Mouse (Mus musculus) CH12.LX (cell line): Measurements from ENCODE around the gene Clstn1. TPM values are rescaled to one million over a fixed set of nuclear protein-coding genes. Genes with fewer than 3 reads are reported as not detected.

Experiments
- DNase-seq: peaks from one replicate; pipeline ENCODE4 v3.0.0-alpha.2; 2013; ENCODE audit errors: extremely low read depth
- H3K27ac ChIP-seq: 2 replicates; pipeline ENCODE4 v1.5.1; 2012; ENCODE audit warnings: low read depth, mild to moderate bottlenecking, control low read depth, moderate library complexity; ENCODE audit not compliant: insufficient read depth
- H3K27me3 ChIP-seq: replicated peaks from 2 replicates; pipeline ENCODE3; 2012; ENCODE audit warnings: inconsistent platforms
- H3K36me3 ChIP-seq, 2 experiments: replicated peaks in 1 of 2; 2 replicates each; pipeline versions ENCODE3 to v1.6.1; 2012; ENCODE audit warnings: inconsistent platforms in 1 of 2, low read length in 1 of 2, mild to moderate bottlenecking in 1 of 2, mixed read lengths in 1 of 2, moderate library complexity in 1 of 2; ENCODE audit not compliant: control insufficient read depth in 1 of 2, insufficient read depth in 1 of 2
- H3K4me1 ChIP-seq, 2 experiments: 2 replicates each; pipeline ENCODE4 v1.6.1; 2012; ENCODE audit warnings: inconsistent platforms in 1 of 2, moderate library complexity in 1 of 2; ENCODE audit not compliant: insufficient read depth in 2 of 2, control insufficient read depth in 1 of 2
- H3K4me2 ChIP-seq: 2 replicates; pipeline ENCODE4 v1.6.1; 2012; ENCODE audit warnings: low read depth, mild to moderate bottlenecking, control low read depth; ENCODE audit not compliant: poor library complexity, insufficient read depth, severe bottlenecking
- H3K4me3 ChIP-seq, 3 experiments: fragments of 150-350 bp in 1 of 3; sonication (generic) in 1 of 3; replicated peaks in 1 of 3; 2 replicates each; pipeline versions ENCODE3 to v1.5.1; 2011 to 2012; ENCODE audit warnings: low read depth in 2 of 3, low read length in 2 of 3, mild to moderate bottlenecking in 2 of 3, moderate library complexity in 2 of 3, control low read depth in 1 of 3, improper control_type of control experiment in 1 of 3, inconsistent platforms in 1 of 3, mixed read lengths in 1 of 3; ENCODE audit not compliant: poor library complexity in 1 of 3
- H3K79me2 ChIP-seq: replicated peaks from 2 replicates; pipeline ENCODE4 v1.6.1; 2012; ENCODE audit warnings: mild to moderate bottlenecking, moderate library complexity; ENCODE audit not compliant: control insufficient read depth, poor library complexity, insufficient read depth, severe bottlenecking; ENCODE audit errors: extremely low read depth
- H3K9ac ChIP-seq: 2 replicates; pipeline ENCODE4 v1.6.1; 2012; ENCODE audit warnings: low read depth, mild to moderate bottlenecking, control low read depth, moderate library complexity; ENCODE audit not compliant: insufficient read depth
- H3K9me3 ChIP-seq: replicated peaks from 2 replicates; pipeline ENCODE3; 2012; ENCODE audit warnings: low read length, inconsistent platforms, mixed read lengths
- BHLHE40 ChIP-seq: IDR thresholded peaks from 2 replicates; pipeline ENCODE4 v1.6.1; 2011; ENCODE audit warnings: mild to moderate bottlenecking, low read depth, low read length, improper control_type of control experiment
- CTCF ChIP-seq, 2 experiments: IDR thresholded peaks in 1 of 2; conservative IDR thresholded peaks in 1 of 2; 2 replicates each; pipeline ENCODE4 v1.5.1; 2011 to 2012; ENCODE audit warnings: low read depth in 2 of 2, low read length in 2 of 2, improper control_type of control experiment in 1 of 2, inconsistent platforms in 1 of 2, mild to moderate bottlenecking in 1 of 2, moderate library complexity in 1 of 2
- E2F4 ChIP-seq: IDR thresholded peaks from 2 replicates; pipeline ENCODE4 v1.6.1; 2011; ENCODE audit warnings: low read depth, low read length, improper control_type of control experiment; ENCODE audit not compliant: insufficient replicate concordance
- ELF1 ChIP-seq: IDR thresholded peaks from 2 replicates; pipeline ENCODE4 v1.6.1; 2014; ENCODE audit warnings: low read depth, mild to moderate bottlenecking, inconsistent platforms, low read length, improper control_type of control experiment
- EP300 ChIP-seq: IDR thresholded peaks from 2 replicates; pipeline ENCODE4 v1.6.1; 2011; ENCODE audit warnings: low read length, improper control_type of control experiment
- ETS1 ChIP-seq: conservative IDR thresholded peaks from 2 replicates; pipeline ENCODE4 v1.6.1; 2012; ENCODE audit warnings: low read depth, mild to moderate bottlenecking, inconsistent platforms, low read length, improper control_type of control experiment, moderate library complexity
- GABPA ChIP-seq: IDR thresholded peaks from 2 replicates; pipeline ENCODE4 v1.6.1; 2012; ENCODE audit warnings: low read depth, low read length, improper control_type of control experiment, inconsistent platforms; ENCODE audit not compliant: insufficient replicate concordance
- HCFC1 ChIP-seq: IDR thresholded peaks from 2 replicates; pipeline ENCODE4 v1.6.1; 2012; ENCODE audit warnings: low read depth, mild to moderate bottlenecking, inconsistent platforms, low read length, improper control_type of control experiment
- JUN ChIP-seq: IDR thresholded peaks from 2 replicates; pipeline ENCODE4 v1.6.1; 2011; ENCODE audit warnings: low read depth, mild to moderate bottlenecking, low read length, improper control_type of control experiment, moderate library complexity; ENCODE audit not compliant: insufficient read depth
- JUND ChIP-seq: conservative IDR thresholded peaks from 2 replicates; pipeline ENCODE4 v1.6.1; 2011; ENCODE audit warnings: low read depth, low read length, improper control_type of control experiment
- KAT2A ChIP-seq: IDR thresholded peaks from 2 replicates; pipeline ENCODE4 v1.6.1; 2012; ENCODE audit warnings: low read length, improper control_type of control experiment, inconsistent platforms; ENCODE audit not compliant: insufficient replicate concordance
- MAFK ChIP-seq: IDR thresholded peaks from 2 replicates; pipeline ENCODE4 v1.6.1; 2011; ENCODE audit warnings: low read length, improper control_type of control experiment; ENCODE audit not compliant: insufficient replicate concordance
- MAZ ChIP-seq: IDR thresholded peaks from 2 replicates; pipeline ENCODE4 v1.6.1; 2012; ENCODE audit warnings: low read depth, mild to moderate bottlenecking, inconsistent platforms, low read length, improper control_type of control experiment, moderate library complexity
- MEF2A ChIP-seq: IDR thresholded peaks from 2 replicates; pipeline ENCODE4 v1.6.1; 2014; ENCODE audit warnings: low read depth, mild to moderate bottlenecking, inconsistent platforms, low read length, improper control_type of control experiment, borderline replicate concordance
- MXI1 ChIP-seq: IDR thresholded peaks from 2 replicates; pipeline ENCODE4 v1.6.1; 2011; ENCODE audit warnings: mild to moderate bottlenecking, low read depth, low read length, improper control_type of control experiment
- MYC ChIP-seq: IDR thresholded peaks from 2 replicates; pipeline ENCODE4 v1.6.1; 2011; ENCODE audit warnings: low read depth, mild to moderate bottlenecking, improper control_type of control experiment, low read length
- POLR2A ChIP-seq: IDR thresholded peaks from 2 replicates; pipeline ENCODE4 v1.6.1; 2011; ENCODE audit warnings: low read depth, mild to moderate bottlenecking, improper control_type of control experiment, low read length
- SIN3A ChIP-seq: IDR thresholded peaks from 2 replicates; pipeline ENCODE4 v1.6.1; 2012; ENCODE audit warnings: low read length, improper control_type of control experiment, inconsistent platforms
- TBP ChIP-seq: conservative IDR thresholded peaks from 2 replicates; pipeline ENCODE4 v1.6.1; 2011; ENCODE audit warnings: low read depth, low read length, improper control_type of control experiment
- TCF12 ChIP-seq: IDR thresholded peaks from 2 replicates; pipeline ENCODE4 v1.6.1; 2014; ENCODE audit warnings: low read depth, mild to moderate bottlenecking, inconsistent platforms, low read length, improper control_type of control experiment
- UBTF ChIP-seq: IDR thresholded peaks from 2 replicates; pipeline ENCODE4 v1.6.1; 2012; ENCODE audit warnings: low read depth, mild to moderate bottlenecking, inconsistent platforms, low read length, improper control_type of control experiment, moderate library complexity
- USF1 ChIP-seq: IDR thresholded peaks from 2 replicates; pipeline ENCODE4 v1.6.1; 2014; ENCODE audit warnings: low read depth, mild to moderate bottlenecking, inconsistent platforms, low read length, improper control_type of control experiment
- USF2 ChIP-seq: conservative IDR thresholded peaks from 2 replicates; pipeline ENCODE4 v1.6.1; 2011; ENCODE audit warnings: low read depth, low read length, improper control_type of control experiment
- ZMIZ1 ChIP-seq: IDR thresholded peaks from 2 replicates; pipeline ENCODE4 v1.6.1; 2012; ENCODE audit warnings: low read depth, mild to moderate bottlenecking, inconsistent platforms, low read length, improper control_type of control experiment
- ZNF384 ChIP-seq: IDR thresholded peaks from 2 replicates; pipeline ENCODE4 v1.6.1; 2012; ENCODE audit warnings: low read depth, low read length, improper control_type of control experiment, inconsistent platforms
- dilution Hi-C: fragments of 300-500 bp; cut with MboI; formaldehyde crosslinking; loops from 2 replicates; pipeline ENCODE4 v1.14.3; 2020; ENCODE audit warnings: low sequenced_read_pairs; ENCODE audit not compliant: extremely low pct_unique_long_range_greater_than_20kb, extremely low pct_ligation_motif_present
- in situ Hi-C: fragments of 300-500 bp; cut with MboI; formaldehyde crosslinking; loops from 3 replicates; pipeline ENCODE4 v1.14.3; 2019; ENCODE audit warnings: low sequenced_read_pairs, low pct_ligation_motif_present, low pct_unique_long_range_greater_than_20kb, mixed read lengths
- polyA plus RNA-seq: library from polyadenylated mRNA; unstranded; fragments of >175 nt; gene quantifications from 2 replicates; pipeline ENCODE4 v1.2.1, GENCODE M21; 2012; ENCODE audit warnings: low read depth; ENCODE audit not compliant: insufficient read length
- total RNA-seq, 2 experiments: library from RNA; depleted of rRNA; stranded (reverse); fragments of 300-350 nt in 1 of 2; fragments of >200 nt in 1 of 2; gene quantifications; 2 replicates each; pipeline ENCODE4 v1.2.3; 2012 to 2014

Gene Clstn1
- total and polyA plus RNA-seq, 3 experiments, result 26.4 to 53.1 (median 35.2) TPM

DNA sequence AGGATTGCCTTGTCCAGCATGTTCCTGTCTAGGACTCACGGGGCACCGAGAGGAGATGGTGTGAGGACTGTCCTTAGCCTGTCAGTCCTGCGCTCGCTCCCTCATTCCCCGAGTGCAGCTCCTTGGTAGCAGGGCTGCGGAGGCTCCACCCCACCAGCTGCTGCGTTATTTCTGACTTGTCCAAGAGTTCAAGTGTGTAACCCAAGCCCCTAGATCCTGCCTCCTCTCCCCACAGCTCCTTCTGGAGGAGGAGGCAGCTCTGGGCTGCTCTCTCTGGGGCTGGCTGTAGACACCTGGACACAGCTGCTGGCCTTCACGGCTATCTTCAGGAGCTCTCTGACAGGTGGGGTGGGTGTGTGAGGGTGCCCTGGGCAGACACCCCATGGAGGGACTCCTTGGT lies 41.4 kb upstream of the Clstn1 start:
- no peak for DNase-seq
- no peak overlapping the region for H3K9ac ChIP-seq
- H3K36me3 ChIP-seq, result no peaks in the 10 kb centered on the region
- in situ Hi-C loops (loop anchor here (5.0 kb wide), 4 partner anchors 33 to 403 kb away; no protein-coding TSS in a partner anchor), dilution Hi-C loops (no loop called here)
- no peaks in the 10 kb centered on the region for H3K79me2 ChIP-seq
- no peaks in the 10 kb centered on the region for H3K27me3 ChIP-seq
- TF ChIP-seq ZNF384, result no peak
- TF ChIP-seq ETS1, result no peak
- no peak for TF ChIP-seq ELF1
- TF ChIP-seq ZMIZ1, result no peak
- TF ChIP-seq EP300, result no peak
- no peak for TF ChIP-seq CTCF (conservative IDR thresholded peaks at IDR 0.05 in 1 of 2, IDR thresholded peaks at IDR 0.05 in 1 of 2; ENCODE audit: low read depth in 2 of 2, low read length in 2 of 2)
- H3K4me1 ChIP-seq, result peaks cover 10 to 36% of the 10 kb centered on the region in 2 experiments; a peak in 3 of 4 replicates
- H3K4me2 ChIP-seq, result no peak overlapping the region
- H3K4me3 ChIP-seq, result no peak overlapping the region
- H3K27ac ChIP-seq, result no peak overlapping the region
- H3K9me3 ChIP-seq, result no peaks in the 10 kb centered on the region

DNA sequence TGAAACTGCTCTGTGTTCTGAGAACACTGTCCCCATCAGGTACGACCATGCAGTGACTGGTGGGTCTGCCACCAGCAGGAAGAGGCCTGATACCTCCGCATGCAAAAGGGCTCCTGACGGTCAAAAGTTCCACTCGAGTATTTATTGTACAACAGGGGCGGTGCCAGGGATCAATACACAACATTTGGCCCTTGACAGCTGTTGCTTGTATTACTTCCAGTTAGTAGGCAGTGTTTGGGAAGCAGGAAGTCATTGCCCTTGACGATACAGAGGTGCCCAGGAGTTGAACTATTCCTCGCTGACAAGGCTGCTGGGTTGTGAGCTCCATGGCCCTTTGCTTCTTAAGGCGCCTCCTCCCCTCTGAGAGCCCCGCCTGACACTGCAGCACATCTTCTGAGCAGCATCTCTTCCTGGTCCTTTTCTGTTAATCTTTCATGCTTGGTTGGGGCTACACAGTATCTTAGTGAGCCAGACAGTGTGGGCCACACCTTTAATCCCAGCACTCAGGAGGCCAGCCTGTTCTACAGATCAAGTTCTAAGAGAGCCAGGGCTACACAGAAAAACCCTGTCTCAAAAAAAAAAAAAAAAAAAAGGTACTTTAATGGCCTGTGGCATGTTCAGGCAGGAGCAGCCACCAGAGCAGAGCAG lies 39.3 kb upstream of the Clstn1 start:
- in situ Hi-C loops, result loop anchor here (5.0 kb wide), 4 partner anchors 35 to 405 kb away; no protein-coding TSS in a partner anchor
- peaks cover 10 to 36% of the 10 kb centered on the region in 2 experiments; a peak in 3 of 4 replicates for H3K4me1 ChIP-seq
- no peaks in the 10 kb centered on the region for H3K27me3 ChIP-seq
- no peaks in the 10 kb centered on the region for H3K9me3 ChIP-seq
- no peaks in the 10 kb centered on the region for H3K36me3 ChIP-seq
- H3K27ac ChIP-seq, result peak overlapping the region; percentile 58
- TF ChIP-seq ZNF384 (peak; percentile 83), MAFK (no peak), USF1 (no peak), MAZ (no peak)
- H3K79me2 ChIP-seq, result no peaks in the 10 kb centered on the region
- H3K4me2 ChIP-seq, result no peak overlapping the region
- dilution Hi-C loops, result no loop called here
- DNase-seq, result no peak
- H3K4me3 ChIP-seq, result no peak overlapping the region
- no peak overlapping the region for H3K9ac ChIP-seq

DNA sequence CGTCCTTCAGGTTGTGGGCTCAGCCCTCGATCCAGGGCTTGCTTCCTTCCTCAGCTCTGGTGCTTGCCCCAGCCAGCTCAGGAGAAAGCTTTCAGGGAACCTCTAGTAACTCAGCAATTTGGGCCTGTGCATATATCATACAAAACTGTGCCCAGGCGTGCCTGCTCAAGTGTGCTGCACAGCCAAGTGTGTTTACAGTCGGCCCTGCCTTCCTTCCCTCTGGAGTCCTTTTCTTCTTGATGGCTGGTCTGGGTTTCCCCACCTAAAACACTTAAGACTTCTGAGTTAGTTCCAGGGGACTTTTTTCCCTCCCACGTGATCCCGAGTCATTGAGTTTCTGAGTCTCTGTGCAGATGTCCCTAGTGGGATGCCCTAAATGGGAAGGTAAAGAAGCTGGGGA lies 38.7 kb upstream of the Clstn1 start:
- Histone ChIP-seq H3K79me2 (no peaks in the 10 kb centered on the region), H3K9me3 (no peaks in the 10 kb centered on the region), H3K4me2 (no peak overlapping the region), H3K4me1 (peaks cover 10 to 36% of the 10 kb centered on the region in 2 experiments; a peak in 3 of 4 replicates), H3K36me3 (no peaks in the 10 kb centered on the region), H3K27ac (peak overlapping the region; percentile 58), H3K4me3 (no peak overlapping the region), H3K27me3 (no peaks in the 10 kb centered on the region), H3K9ac (no peak overlapping the region)
- in situ Hi-C loops, result loop anchor here (5.0 kb wide), 4 partner anchors 35 to 405 kb away; no protein-coding TSS in a partner anchor
- DNase-seq, result peak; percentile 41
- dilution Hi-C loops, result no loop called here
- TF ChIP-seq UBTF, result no peak
- no peak for TF ChIP-seq JUND
- TF ChIP-seq TBP, result no peak
- TF ChIP-seq MYC, result no peak
- TF ChIP-seq MEF2A, result no peak
- no peak for TF ChIP-seq MXI1
- TF ChIP-seq KAT2A, result no peak
- TF ChIP-seq ZMIZ1, result no peak
- no peak for TF ChIP-seq POLR2A
- peak; percentile 23; the same call in 1 of the 2 replicates for TF ChIP-seq USF2
- TF ChIP-seq HCFC1, result no peak
- no peak for TF ChIP-seq GABPA
- TF ChIP-seq BHLHE40, result no peak
- TF ChIP-seq E2F4, result no peak
- no peak for TF ChIP-seq TCF12
- no peak for TF ChIP-seq JUN
- no peak for TF ChIP-seq SIN3A
- TF ChIP-seq ELF1, result no peak
- no peak for TF ChIP-seq ETS1
- TF ChIP-seq USF1, result peak; percentile 37; the same call in 1 of the 2 replicates
